Mouse (Mus musculus): Measurements from ENCODE around the gene Chst1. TPM values are rescaled to one million over a fixed set of nuclear protein-coding genes. Genes with fewer than 3 reads are reported as not detected.

Chst1 gene
- polyA plus RNA-seq, 1 experiment from 2014 or later = 9.2 TPM

DNA sequence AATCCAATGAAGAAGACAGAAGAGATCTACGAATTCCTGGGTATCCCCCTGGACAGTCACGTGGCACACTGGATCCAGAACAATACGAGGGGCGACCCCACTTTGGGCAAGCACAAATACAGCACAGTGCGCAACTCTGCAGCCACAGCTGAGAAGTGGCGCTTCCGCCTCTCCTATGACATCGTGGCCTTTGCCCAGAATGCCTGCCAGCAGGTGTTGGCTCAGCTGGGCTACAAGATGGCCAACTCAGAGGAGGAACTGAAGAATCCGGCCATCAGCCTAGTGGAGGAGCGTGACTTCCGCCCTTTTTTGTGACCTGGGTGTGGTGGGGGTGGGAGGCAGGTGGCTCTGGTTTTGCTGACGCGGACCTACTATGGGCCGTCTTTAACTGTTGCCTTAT is 14.6 kb downstream of the Chst1 start:
- H3K9ac ChIP-seq = no peak overlapping the region
- H3K4me2 ChIP-seq = no peak overlapping the region
- H3K36me3 ChIP-seq = peaks cover 12% of the 10 kb centered on the region
- no peaks in the 10 kb centered on the region for H3K27me3 ChIP-seq
- no peaks in the 10 kb centered on the region for H3K9me3 ChIP-seq (replicated peaks)
- ATAC-seq (replicated peaks; ENCODE audit: low FRiP score) = no peak
- H3K4me1 ChIP-seq = no peaks in the 10 kb centered on the region
- 92% methylated on average over 14 of the region's 14 CpGs for WGBS
- H3K4me3 ChIP-seq (replicated peaks) = no peak overlapping the region
- H3K27ac ChIP-seq = no peak overlapping the region

GRCm38 (mm10) chr2:92617077-92617756 is 17.7 kb downstream of the Chst1 start:
- Histone ChIP-seq H3K4me2 (no peak overlapping the region), H3K4me1 (no peaks in the 10 kb centered on the region), H3K4me3 (replicated peaks) (no peak overlapping the region), H3K27ac (no peak overlapping the region; the same call in 1 of the 2 replicates), H3K9me3 (replicated peaks) (no peaks in the 10 kb centered on the region), H3K9ac (no peak overlapping the region), H3K36me3 (peaks cover 12% of the 10 kb centered on the region), H3K27me3 (no peaks in the 10 kb centered on the region)
- no peak for ATAC-seq (replicated peaks; ENCODE audit: low FRiP score)
- WGBS = 79% methylated on average over 16 of the region's 16 CpGs

DNA sequence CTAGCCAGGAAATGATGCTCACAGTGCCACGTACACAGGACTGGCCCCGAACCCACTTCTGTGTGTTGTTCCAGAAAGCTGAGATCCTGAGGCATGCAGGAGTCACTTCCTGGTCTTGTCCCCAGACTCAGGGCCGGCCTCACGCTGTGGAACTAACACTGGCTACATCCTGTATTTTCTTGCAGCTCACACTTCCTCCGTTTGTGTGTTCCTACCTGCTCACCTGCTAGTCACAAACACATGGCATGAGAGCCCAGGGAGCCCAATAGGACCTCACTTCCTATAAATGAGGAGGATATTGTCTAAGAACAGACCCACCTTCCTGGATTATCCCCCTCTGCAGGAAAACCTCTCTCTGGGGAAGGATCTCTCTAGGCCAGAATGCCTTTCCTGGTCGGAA is 18.5 kb downstream of the Chst1 start:
- Histone ChIP-seq H3K4me2 (no peak overlapping the region), H3K4me3 (replicated peaks) (no peak overlapping the region), H3K36me3 (peaks cover 12% of the 10 kb centered on the region), H3K27ac (no peak overlapping the region; the same call in 1 of the 2 replicates), H3K9ac (no peak overlapping the region), H3K27me3 (no peaks in the 10 kb centered on the region), H3K4me1 (no peaks in the 10 kb centered on the region), H3K9me3 (replicated peaks) (no peaks in the 10 kb centered on the region)
- ATAC-seq (replicated peaks; ENCODE audit: low FRiP score) = no peak
- 67% methylated on average over 6 of the region's 6 CpGs for WGBS

- no peak overlapping the region for H3K27ac ChIP-seq
- no peaks in the 10 kb centered on the region for H3K4me1 ChIP-seq
- H3K36me3 ChIP-seq = no peaks in the 10 kb centered on the region
- H3K27me3 ChIP-seq = no peaks in the 10 kb centered on the region
- ATAC-seq (replicated peaks; ENCODE audit: low FRiP score) = no peak
- 56% methylated on average over 2 of the region's 2 CpGs for WGBS
- no peaks in the 10 kb centered on the region for H3K9me3 ChIP-seq (replicated peaks)
- H3K4me2 ChIP-seq = no peak overlapping the region
- H3K9ac ChIP-seq = no peak overlapping the region
- no peak overlapping the region for H3K4me3 ChIP-seq (replicated peaks)
Measured at GRCm38 (mm10) chr2:92627633-92628032, 28.1 kb downstream of the Chst1 start.

DNA sequence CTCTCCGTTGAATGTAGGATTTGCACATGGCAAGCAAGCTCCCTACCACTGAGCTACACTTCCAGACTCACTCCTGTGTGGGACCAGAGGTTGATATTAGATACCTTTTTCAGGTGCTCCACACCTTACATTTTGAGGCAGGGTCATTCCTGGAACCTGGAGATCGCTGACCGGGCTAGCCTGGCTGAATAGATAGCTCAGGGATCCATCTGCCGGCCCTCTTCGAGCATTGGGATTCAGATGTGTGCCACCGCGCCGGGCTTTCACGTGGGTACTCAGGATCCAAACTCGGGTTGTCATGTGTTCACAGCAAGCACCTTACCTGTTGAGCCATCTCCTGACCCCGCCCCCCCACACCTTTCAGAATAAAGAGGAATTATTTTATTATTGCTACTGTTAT is 31.3 kb downstream of the Chst1 start:
- H3K4me1 ChIP-seq = no peaks in the 10 kb centered on the region
- H3K4me3 ChIP-seq (replicated peaks) = no peak overlapping the region
- 90% methylated on average over 11 of the region's 11 CpGs for WGBS
- no peak for ATAC-seq (replicated peaks; ENCODE audit: low FRiP score)
- no peaks in the 10 kb centered on the region for H3K27me3 ChIP-seq
- H3K4me2 ChIP-seq = no peak overlapping the region
- H3K27ac ChIP-seq = no peak overlapping the region
- no peaks in the 10 kb centered on the region for H3K36me3 ChIP-seq
- H3K9ac ChIP-seq = no peak overlapping the region
- H3K9me3 ChIP-seq (replicated peaks) = no peaks in the 10 kb centered on the region

DNA sequence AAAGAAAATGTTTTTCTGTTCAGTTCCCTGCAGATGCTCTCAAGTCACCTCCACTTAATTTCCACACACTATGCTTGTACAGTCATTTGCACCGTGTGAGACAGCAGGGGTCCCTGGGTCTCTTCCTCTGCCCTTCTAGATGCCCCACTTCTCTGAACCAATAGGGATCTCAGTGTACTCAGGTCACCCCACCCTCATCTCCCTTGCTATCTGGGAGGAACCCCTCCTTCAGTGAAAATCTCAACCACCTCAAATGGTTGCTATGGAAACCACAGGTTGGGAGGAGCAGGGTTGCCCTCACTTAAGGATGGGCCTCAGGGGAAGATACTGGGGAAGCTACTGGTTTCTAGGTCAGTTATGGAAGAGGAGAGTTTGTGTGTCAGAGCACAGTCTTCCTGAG is 32.5 kb downstream of the Chst1 start:
- ATAC-seq (replicated peaks; ENCODE audit: low FRiP score) = no peak
- no peaks in the 10 kb centered on the region for H3K9me3 ChIP-seq (replicated peaks)
- 69% methylated on average over 1 of the region's 1 CpGs for WGBS
- no peaks in the 10 kb centered on the region for H3K36me3 ChIP-seq
- no peaks in the 10 kb centered on the region for H3K4me1 ChIP-seq
- H3K9ac ChIP-seq = no peak overlapping the region
- H3K27me3 ChIP-seq = no peaks in the 10 kb centered on the region
- no peak overlapping the region for H3K4me2 ChIP-seq
- no peak overlapping the region for H3K4me3 ChIP-seq (replicated peaks)
- H3K27ac ChIP-seq = no peak overlapping the region

- ATAC-seq (replicated peaks; ENCODE audit: low FRiP score) = no peak
- Histone ChIP-seq H3K27ac (no peak overlapping the region), H3K9me3 (replicated peaks) (no peaks in the 10 kb centered on the region), H3K9ac (no peak overlapping the region), H3K4me1 (peaks cover 16% of the 10 kb centered on the region), H3K36me3 (no peaks in the 10 kb centered on the region), H3K4me2 (no peak overlapping the region), H3K4me3 (replicated peaks) (no peak overlapping the region), H3K27me3 (no peaks in the 10 kb centered on the region)
- WGBS = 20% methylated on average over 8 of the region's 8 CpGs
Measured at GRCm38 (mm10) chr2:92640555-92640954, 41.0 kb downstream of the Chst1 start.

DNA sequence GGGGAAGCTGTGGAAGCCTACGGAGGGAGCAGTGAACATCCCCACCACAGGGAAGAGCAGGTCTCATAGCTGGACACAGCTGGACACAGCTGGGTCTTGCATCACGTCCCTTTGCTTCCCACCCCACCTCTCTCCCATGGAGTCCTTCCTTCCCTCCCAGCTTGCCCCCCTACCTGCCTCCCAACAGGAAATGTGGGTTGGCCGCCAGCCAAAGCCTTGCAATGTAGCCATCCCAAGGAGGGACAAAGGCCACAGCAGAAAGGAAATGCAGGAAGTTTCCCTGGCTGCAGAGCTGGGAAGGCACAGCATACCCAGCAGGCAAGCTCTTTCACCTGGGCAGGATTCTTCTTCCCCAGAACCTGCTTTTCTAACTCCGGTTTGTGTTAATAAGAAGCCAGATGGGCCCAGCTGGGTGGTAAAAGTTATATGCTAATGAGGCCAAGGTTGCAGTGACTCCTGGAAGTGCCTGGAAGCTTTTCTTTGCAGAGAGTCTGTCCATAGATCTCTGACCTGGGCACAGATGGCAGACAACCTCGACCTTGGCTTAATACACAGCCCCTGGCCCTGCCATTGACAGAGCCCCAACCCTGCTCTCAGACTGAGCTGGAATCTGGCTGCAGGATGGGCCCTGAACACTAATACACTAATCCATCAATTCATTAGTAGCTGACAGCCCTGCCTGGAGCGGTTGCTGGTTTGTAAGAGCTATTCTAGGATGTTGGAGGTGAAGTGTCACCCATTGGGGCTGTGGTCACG is 46.0 kb downstream of the Chst1 start:
- ATAC-seq (replicated peaks; ENCODE audit: low FRiP score) = peak; percentile 76
- H3K9ac ChIP-seq = no peak overlapping the region
- no peaks in the 10 kb centered on the region for H3K27me3 ChIP-seq
- no peaks in the 10 kb centered on the region for H3K9me3 ChIP-seq (replicated peaks)
- H3K4me1 ChIP-seq = peaks cover 33% of the 10 kb centered on the region
- H3K36me3 ChIP-seq = no peaks in the 10 kb centered on the region
- peak overlapping the region; percentile 21; the same call in 1 of the 2 replicates for H3K4me2 ChIP-seq
- no peak overlapping the region for H3K4me3 ChIP-seq (replicated peaks)
- WGBS = 22% methylated on average over 7 of the region's 7 CpGs
- peak overlapping the region; percentile 76 for H3K27ac ChIP-seq

- 29% methylated on average over 5 of the region's 5 CpGs for WGBS
- no peaks in the 10 kb centered on the region for H3K27me3 ChIP-seq
- no peaks in the 10 kb centered on the region for H3K36me3 ChIP-seq
- no peak overlapping the region for H3K27ac ChIP-seq
- no peak overlapping the region for H3K4me3 ChIP-seq (replicated peaks)
- ATAC-seq (replicated peaks; ENCODE audit: low FRiP score) = no peak; the same call in 1 of the 2 replicates
- no peak overlapping the region for H3K9ac ChIP-seq
- no peak overlapping the region for H3K4me2 ChIP-seq
- peaks cover 30% of the 10 kb centered on the region for H3K4me1 ChIP-seq
- no peaks in the 10 kb centered on the region for H3K9me3 ChIP-seq (replicated peaks)
Measured at GRCm38 (mm10) chr2:92649154-92649801, 49.8 kb downstream of the Chst1 start.

- H3K4me1 ChIP-seq = peaks cover 22% of the 10 kb centered on the region
- no peaks in the 10 kb centered on the region for H3K9me3 ChIP-seq (replicated peaks)
- ATAC-seq (replicated peaks; ENCODE audit: low FRiP score) = no peak
- no peak overlapping the region for H3K4me2 ChIP-seq
- WGBS = 59% methylated on average over 1 of the region's 1 CpGs
- no peaks in the 10 kb centered on the region for H3K27me3 ChIP-seq
- H3K36me3 ChIP-seq = no peaks in the 10 kb centered on the region
- no peak overlapping the region for H3K4me3 ChIP-seq (replicated peaks)
- H3K9ac ChIP-seq = no peak overlapping the region
- no peak overlapping the region for H3K27ac ChIP-seq
Measured at GRCm38 (mm10) chr2:92650428-92650827, 50.9 kb downstream of the Chst1 start.

- no peaks in the 10 kb centered on the region for H3K27me3 ChIP-seq
- H3K9me3 ChIP-seq (replicated peaks) = no peaks in the 10 kb centered on the region
- ATAC-seq (replicated peaks; ENCODE audit: low FRiP score) = no peak
- H3K4me1 ChIP-seq = peaks cover 12% of the 10 kb centered on the region
- H3K9ac ChIP-seq = no peak overlapping the region
- no peaks in the 10 kb centered on the region for H3K36me3 ChIP-seq
- H3K27ac ChIP-seq = no peak overlapping the region
- no peak overlapping the region for H3K4me2 ChIP-seq
- 83% methylated on average over 7 of the region's 7 CpGs for WGBS
- H3K4me3 ChIP-seq (replicated peaks) = no peak overlapping the region
Measured at GRCm38 (mm10) chr2:92651294-92651816, 51.8 kb downstream of the Chst1 start.

DNA sequence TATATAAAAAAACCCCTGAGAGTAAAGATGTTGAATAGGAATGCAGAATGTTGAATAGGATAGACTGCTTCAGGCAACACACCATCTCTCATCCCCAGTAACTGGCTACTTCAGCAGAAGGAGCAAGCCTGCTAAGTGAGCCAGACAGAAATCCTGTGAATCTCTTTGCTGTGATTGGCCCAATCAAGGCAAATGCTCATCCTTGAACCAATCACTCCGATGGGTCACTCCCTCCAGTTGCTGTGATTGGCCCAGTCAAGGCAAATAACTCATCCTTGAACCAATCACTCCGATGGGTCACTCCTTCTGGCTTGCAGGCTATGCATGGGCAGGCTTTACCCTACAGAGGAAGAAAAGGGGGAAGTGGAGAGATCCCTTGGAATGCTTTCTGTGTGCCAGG is 57.7 kb downstream of the Chst1 start:
- H3K27ac ChIP-seq = no peak overlapping the region
- no peaks in the 10 kb centered on the region for H3K27me3 ChIP-seq
- H3K4me1 ChIP-seq = 0 out of 2 replicates have a peak, but pooled peaks cover 9% of the 10 kb centered on the region
- no peak for ATAC-seq (replicated peaks; ENCODE audit: low FRiP score)
- WGBS = 93% methylated on average over 2 of the region's 2 CpGs
- no peaks in the 10 kb centered on the region for H3K9me3 ChIP-seq (replicated peaks)
- no peak overlapping the region for H3K4me3 ChIP-seq (replicated peaks)
- no peaks in the 10 kb centered on the region for H3K36me3 ChIP-seq
- no peak overlapping the region for H3K4me2 ChIP-seq
- no peak overlapping the region for H3K9ac ChIP-seq
